Mouse (Mus musculus): ENCODE measurements around the gene Cfap157. TPM values are rescaled to one million over a fixed set of nuclear protein-coding genes. Genes with fewer than 3 reads are reported as not detected.

Cfap157 gene
- polyA plus RNA-seq, 1 experiment = not detected

DNA sequence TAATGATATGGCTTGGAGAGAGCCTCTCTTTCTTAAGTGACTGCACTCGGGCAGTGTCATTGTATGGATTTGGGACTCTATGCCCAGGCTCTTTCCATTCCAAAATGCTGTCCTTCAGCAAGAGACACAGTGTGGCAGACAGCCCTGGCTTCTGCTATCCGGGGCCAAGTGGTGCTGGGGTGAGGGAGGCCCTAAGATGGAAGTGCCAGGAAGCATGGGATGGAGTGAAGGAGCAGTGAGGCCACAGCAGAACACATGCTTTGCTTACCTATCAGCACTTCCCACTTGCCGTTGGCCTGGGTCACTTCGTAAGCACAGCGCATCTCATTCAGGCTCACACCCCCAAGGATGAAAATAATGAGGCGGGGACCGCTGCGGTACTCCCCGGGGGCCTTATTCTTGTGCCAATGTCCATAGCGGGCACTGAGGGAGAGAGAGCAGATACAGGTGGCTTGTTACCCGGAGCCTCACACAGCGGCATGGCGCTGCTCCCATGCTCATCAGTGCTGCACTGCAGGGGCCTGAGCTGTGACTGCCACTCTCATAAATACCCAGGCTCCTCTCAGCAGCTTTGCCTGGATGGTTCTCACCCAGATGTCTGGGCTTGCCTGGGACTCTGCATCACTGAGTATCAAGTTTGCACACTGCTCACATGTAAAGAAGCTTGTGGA is 11.7 kb upstream of the Cfap157 start:
- Histone ChIP-seq H3K4me1 (ENCODE audit: control insufficient read depth) (no peaks in the 10 kb centered on the region), H3K27me3 (ENCODE audit: control insufficient read depth) (no peaks in the 10 kb centered on the region), H3K9me3 (ENCODE audit: control insufficient read depth, low read length) (no peaks in the 10 kb centered on the region), H3K4me3 (replicated peaks) (no peak overlapping the region), H3K36me3 (ENCODE audit: control insufficient read depth) (no peaks in the 10 kb centered on the region; the same call in 1 of the 2 replicates)
- TF ChIP-seq TAL1 (IDR thresholded peaks at IDR 0.05; ENCODE audit: low read length) = no peak
- no peak for TF ChIP-seq GATA1 (IDR thresholded peaks at IDR 0.05; ENCODE audit: low read length)

DNA sequence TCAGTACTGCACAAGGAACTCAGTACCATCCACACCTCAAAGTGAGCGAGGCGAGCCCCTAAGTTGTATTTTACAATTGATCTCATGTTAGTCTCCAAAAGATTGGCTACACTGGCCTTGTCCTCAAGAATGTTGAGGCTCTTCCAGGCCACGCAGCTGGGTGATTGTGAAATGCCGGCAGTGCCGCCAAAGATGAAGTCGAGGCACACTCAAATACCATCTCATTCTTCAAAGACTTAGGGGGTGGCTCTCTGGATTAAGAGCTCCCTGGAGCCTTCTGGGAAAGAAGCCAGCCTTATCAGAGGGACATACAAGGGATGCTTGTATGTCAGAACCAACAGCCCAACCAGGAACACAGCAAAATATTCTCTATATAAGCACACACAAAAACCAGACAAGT is 7.1 kb upstream of the Cfap157 start:
- Histone ChIP-seq H3K4me3 (replicated peaks) (no peak overlapping the region), H3K36me3 (ENCODE audit: control insufficient read depth) (no peaks in the 10 kb centered on the region), H3K4me1 (ENCODE audit: control insufficient read depth) (no peaks in the 10 kb centered on the region), H3K27me3 (ENCODE audit: control insufficient read depth) (no peaks in the 10 kb centered on the region), H3K9me3 (ENCODE audit: control insufficient read depth, low read length) (no peaks in the 10 kb centered on the region)
- no peak for TF ChIP-seq GATA1 (IDR thresholded peaks at IDR 0.05; ENCODE audit: low read length)
- no peak for TF ChIP-seq TAL1 (IDR thresholded peaks at IDR 0.05; ENCODE audit: low read length)

DNA sequence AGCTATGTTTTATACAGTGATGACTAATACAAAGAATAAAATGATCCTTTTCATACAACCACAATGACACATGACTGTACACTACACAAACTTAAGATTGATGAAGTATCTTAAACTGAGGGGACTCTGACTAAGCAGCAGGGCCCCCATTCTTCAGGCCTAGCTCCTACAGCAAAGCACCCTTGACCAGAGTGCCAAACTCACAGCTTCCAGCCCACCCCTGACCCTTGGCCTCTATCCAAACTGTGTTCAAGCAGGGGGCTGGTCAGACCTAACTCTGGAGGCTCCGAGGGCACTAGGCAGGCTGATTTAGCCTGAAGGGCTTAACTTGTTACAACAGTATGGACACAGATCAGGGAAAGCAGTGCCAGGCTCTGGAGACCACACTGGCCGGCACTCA is 4.4 kb upstream of the Cfap157 start:
- Histone ChIP-seq H3K27me3 (ENCODE audit: control insufficient read depth) (no peaks in the 10 kb centered on the region), H3K9me3 (ENCODE audit: control insufficient read depth, low read length) (no peaks in the 10 kb centered on the region), H3K4me1 (ENCODE audit: control insufficient read depth) (no peaks in the 10 kb centered on the region), H3K4me3 (replicated peaks) (no peak overlapping the region), H3K36me3 (ENCODE audit: control insufficient read depth) (no peaks in the 10 kb centered on the region)
- TF ChIP-seq GATA1 (IDR thresholded peaks at IDR 0.05; ENCODE audit: low read length) = no peak
- TF ChIP-seq TAL1 (IDR thresholded peaks at IDR 0.05; ENCODE audit: low read length) = no peak

DNA sequence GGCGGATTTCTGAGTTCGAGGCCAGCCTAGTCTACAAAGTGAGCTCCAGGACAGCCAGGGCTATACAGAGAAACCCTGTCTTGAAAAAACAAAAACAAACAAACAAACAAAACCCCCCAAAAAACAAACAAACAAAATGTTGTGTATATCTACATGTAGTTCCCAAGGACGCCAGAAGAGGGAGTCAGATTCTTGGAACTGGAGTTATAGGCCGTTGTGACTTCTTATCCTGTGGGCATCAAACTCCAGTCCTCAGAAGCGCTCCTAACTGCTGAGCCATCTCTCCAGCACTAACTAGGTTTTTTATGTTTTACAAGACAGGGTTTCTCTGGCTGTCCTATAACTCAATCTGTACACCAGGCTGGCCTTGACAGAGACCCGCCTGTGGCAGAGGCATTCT is 2.9 kb upstream of the Cfap157 start:
- no peak overlapping the region for H3K4me3 ChIP-seq (replicated peaks)

DNA sequence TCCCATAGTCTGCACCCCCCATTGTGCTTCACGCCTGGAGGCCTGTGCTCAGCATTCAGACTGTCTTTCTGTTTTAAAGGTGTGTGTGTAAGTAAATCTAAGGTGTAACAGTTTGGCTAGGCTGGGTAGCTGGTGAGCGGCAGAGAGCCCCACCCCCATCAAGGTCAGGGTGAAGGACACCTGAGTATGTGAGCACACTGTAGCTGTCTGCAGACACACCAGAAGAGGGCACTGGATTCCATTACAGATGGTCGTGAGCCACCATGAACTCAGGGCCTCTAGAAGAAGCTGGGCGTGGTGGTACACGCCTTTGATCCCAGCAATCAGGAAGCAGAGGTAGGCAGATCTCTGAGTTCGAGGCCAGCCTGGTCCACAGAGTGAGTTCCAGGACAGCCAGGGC is 2.5 kb downstream of the Cfap157 start:
- Histone ChIP-seq H3K4me3 (replicated peaks) (no peak overlapping the region), H3K36me3 (ENCODE audit: control insufficient read depth) (no peaks in the 10 kb centered on the region), H3K9me3 (ENCODE audit: control insufficient read depth, low read length) (no peaks in the 10 kb centered on the region), H3K4me1 (ENCODE audit: control insufficient read depth) (peaks cover 4% of the 10 kb centered on the region; the same call in 1 of the 2 replicates), H3K27me3 (ENCODE audit: control insufficient read depth) (no peaks in the 10 kb centered on the region)
- TF ChIP-seq GATA1 (IDR thresholded peaks at IDR 0.05; ENCODE audit: low read length) (no peak), TAL1 (IDR thresholded peaks at IDR 0.05; ENCODE audit: low read length) (no peak)

More for the DNA sequence above, 2.9 kb upstream of the Cfap157 start:
- TF ChIP-seq GATA1 (IDR thresholded peaks at IDR 0.05; ENCODE audit: low read length) (no peak), TAL1 (IDR thresholded peaks at IDR 0.05; ENCODE audit: low read length) (no peak)
- no peaks in the 10 kb centered on the region for H3K4me1 ChIP-seq (ENCODE audit: control insufficient read depth)
- H3K36me3 ChIP-seq (ENCODE audit: control insufficient read depth) = no peaks in the 10 kb centered on the region
- H3K27me3 ChIP-seq (ENCODE audit: control insufficient read depth) = no peaks in the 10 kb centered on the region
- no peaks in the 10 kb centered on the region for H3K9me3 ChIP-seq (ENCODE audit: control insufficient read depth, low read length)

DNA sequence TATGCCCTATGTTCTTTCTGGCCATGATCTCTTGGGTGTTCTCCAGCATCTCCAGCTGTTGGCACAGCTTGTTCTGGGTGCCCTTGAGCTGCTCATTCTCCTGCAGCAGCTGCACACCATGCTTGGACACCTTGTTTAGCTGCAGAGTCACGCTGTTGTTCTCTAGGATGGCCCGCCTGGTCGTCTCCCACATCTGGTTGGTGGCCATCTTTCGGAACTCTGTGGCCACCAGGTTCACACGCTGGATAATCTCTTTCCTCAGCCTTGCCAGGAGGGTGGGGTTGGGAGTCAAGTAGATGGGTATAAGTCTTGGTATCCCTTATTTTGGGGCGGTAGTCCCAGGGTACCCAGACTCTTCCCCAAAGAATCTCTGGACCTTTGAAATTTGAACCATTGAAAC is 4.5 kb downstream of the Cfap157 start:
- no peaks in the 10 kb centered on the region for H3K27me3 ChIP-seq (ENCODE audit: control insufficient read depth)
- no peaks in the 10 kb centered on the region for H3K36me3 ChIP-seq (ENCODE audit: control insufficient read depth)
- no peak for TF ChIP-seq TAL1 (IDR thresholded peaks at IDR 0.05; ENCODE audit: low read length)
- TF ChIP-seq GATA1 (IDR thresholded peaks at IDR 0.05; ENCODE audit: low read length) = no peak
- H3K4me3 ChIP-seq (replicated peaks) = no peak overlapping the region
- H3K9me3 ChIP-seq (ENCODE audit: control insufficient read depth, low read length) = no peaks in the 10 kb centered on the region
- peaks cover 23% of the 10 kb centered on the region for H3K4me1 ChIP-seq (ENCODE audit: control insufficient read depth)

DNA sequence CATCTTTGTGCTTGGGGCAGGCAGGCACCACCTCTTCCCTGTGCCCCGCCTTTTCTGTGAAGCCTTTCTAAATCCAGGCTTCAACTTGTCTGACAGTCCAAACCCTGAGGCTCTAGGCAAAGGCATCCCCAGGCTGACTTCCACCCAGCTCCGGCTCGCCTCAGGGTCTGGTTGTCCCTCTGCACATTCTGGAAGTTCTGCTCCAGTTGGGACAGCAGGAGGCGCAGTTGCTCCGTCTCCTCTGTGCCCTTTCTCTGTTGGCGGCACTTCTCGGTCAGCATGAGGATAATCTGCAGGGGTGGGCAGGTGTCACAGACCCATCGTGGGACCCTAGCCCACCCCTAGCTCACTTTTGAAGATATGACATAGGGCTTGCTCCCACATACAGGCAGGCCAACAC is 5.1 kb downstream of the Cfap157 start:
- TF ChIP-seq TAL1 (IDR thresholded peaks at IDR 0.05; ENCODE audit: low read length) = no peak
- no peak for TF ChIP-seq GATA1 (IDR thresholded peaks at IDR 0.05; ENCODE audit: low read length)

DNA sequence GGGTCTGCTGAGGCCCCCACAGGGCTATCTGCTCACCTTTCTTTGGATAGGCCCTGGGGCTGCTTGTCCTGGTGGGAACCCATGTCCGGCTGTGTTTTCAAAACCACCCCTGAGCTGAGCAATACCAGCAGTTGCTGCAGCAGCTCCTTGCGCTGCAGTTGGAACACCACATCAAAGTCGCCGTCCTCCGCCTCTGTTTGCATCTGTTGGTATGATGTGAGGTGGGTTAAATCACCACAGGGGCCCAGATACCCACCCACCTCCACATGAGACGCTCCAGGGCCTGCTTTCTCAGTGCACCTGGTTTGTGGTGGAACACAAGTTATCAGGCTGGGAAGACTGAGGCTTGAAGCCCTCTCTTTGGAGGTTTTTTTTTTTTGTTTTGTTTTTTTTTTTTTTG is 6.1 kb downstream of the Cfap157 start:
- Histone ChIP-seq H3K36me3 (ENCODE audit: control insufficient read depth) (no peaks in the 10 kb centered on the region), H3K9me3 (ENCODE audit: control insufficient read depth, low read length) (no peaks in the 10 kb centered on the region), H3K4me1 (ENCODE audit: control insufficient read depth) (peaks cover 25% of the 10 kb centered on the region), H3K4me3 (replicated peaks) (no peak overlapping the region), H3K27me3 (ENCODE audit: control insufficient read depth) (no peaks in the 10 kb centered on the region)
- no peak for TF ChIP-seq TAL1 (IDR thresholded peaks at IDR 0.05; ENCODE audit: low read length)
- no peak for TF ChIP-seq GATA1 (IDR thresholded peaks at IDR 0.05; ENCODE audit: low read length)

More for the DNA sequence above, 5.1 kb downstream of the Cfap157 start:
- Histone ChIP-seq H3K9me3 (ENCODE audit: control insufficient read depth, low read length) (no peaks in the 10 kb centered on the region), H3K36me3 (ENCODE audit: control insufficient read depth) (no peaks in the 10 kb centered on the region), H3K27me3 (ENCODE audit: control insufficient read depth) (no peaks in the 10 kb centered on the region), H3K4me1 (ENCODE audit: control insufficient read depth) (peaks cover 25% of the 10 kb centered on the region), H3K4me3 (replicated peaks) (no peak overlapping the region)

DNA sequence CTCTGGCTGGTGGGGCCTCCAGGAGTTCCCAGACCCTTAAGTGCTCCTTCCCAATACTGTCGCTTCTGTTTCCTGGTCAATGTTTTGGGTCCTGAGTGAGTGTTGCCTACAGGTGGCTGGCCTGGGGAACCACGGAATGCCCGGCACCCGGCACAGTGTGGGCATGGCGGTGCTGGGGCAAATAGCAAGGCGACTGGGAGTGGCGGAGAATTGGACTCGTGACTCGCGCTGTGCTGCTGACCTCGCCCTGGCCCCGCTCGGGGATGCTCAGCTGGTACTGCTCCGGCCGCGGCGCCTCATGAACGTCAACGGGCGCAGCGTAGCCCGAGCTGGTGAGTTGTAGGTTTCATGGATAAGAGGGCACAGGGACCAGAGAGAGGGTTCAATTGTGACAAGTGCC is 8.0 kb downstream of the Cfap157 start:
- H3K36me3 ChIP-seq (ENCODE audit: control insufficient read depth) = no peaks in the 10 kb centered on the region
- TF ChIP-seq GATA1 (IDR thresholded peaks at IDR 0.05; ENCODE audit: low read length) (no peak), TAL1 (IDR thresholded peaks at IDR 0.05; ENCODE audit: low read length) (no peak)
- peak overlapping the region; percentile 75 for H3K4me3 ChIP-seq (replicated peaks)
- no peaks in the 10 kb centered on the region for H3K27me3 ChIP-seq (ENCODE audit: control insufficient read depth)
- no peaks in the 10 kb centered on the region for H3K9me3 ChIP-seq (ENCODE audit: control insufficient read depth, low read length)
- peaks cover 32% of the 10 kb centered on the region for H3K4me1 ChIP-seq (ENCODE audit: control insufficient read depth)

All from erythroblast, embryonic 14.5 days (primary cell).